Mouse (Mus musculus): ENCODE results near the gene Spam1. TPM values are rescaled to one million over a fixed set of nuclear protein-coding genes. Genes with fewer than 3 reads are reported as not detected.

The Spam1 gene
- total RNA-seq (2021), result not detected
- long read RNA-seq, experiment 1, result 0 reads
- long read RNA-seq, experiment 2, result 0 reads

- no peak for DNase-seq (ENCODE audit: low spot score in 2 of 2)
Measured at GRCm38 (mm10) chr6:24790888-24791287, at the start of gene Spam1. Gene Spam1, plus strand, starts transcription at chr6:24791188.

DNA sequence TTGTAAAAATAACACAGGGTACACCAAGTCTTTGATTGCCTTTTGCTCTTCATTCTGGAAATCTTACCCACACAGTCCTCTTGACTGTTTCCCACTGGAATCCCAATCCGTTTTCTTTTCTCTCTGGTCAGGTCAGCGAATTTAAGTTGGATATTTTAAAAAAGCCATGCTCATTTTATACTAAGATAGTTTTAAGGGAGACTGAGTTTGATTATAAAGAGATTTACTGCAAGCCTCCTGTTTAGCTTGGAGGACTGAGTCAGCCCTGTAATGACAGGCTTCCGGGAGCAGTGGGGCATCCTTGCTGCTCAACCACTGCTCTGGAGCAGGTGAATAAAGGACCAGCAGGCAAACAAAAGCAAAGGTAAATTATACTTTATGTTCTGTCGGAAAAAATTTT is 43.0 kb upstream of the Spam1 start, which contains the start of gene Hyal4:
Gene Hyal4 (plus strand): TSS at position 301 of the 400 bp plus-strand sequence.
- no peak for DNase-seq (ENCODE audit: low spot score in 2 of 2)

- no peak for DNase-seq (ENCODE audit: low spot score in 2 of 2)
Measured at GRCm38 (mm10) chr6:24759281-24759680, 31.7 kb upstream of the Spam1 start.

DNA sequence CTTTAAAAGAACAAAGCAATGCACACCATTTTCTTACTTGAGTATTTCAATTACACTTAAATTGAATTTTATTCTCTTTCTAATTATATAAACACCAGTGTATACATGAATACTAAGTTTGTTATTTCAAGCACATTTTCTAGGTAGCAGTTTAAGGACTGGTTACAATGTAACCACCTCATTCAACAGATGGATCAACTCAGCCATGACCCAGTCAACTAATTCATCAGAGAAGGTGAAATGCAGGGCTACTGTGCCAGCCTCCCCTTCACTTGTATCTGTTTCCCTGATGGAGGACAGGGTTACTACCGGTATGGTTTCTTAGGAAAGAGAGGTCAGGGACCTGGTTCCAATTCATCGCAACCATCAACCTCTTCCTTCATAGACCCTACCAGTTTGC is 24.7 kb upstream of the Spam1 start:
- no peak for DNase-seq (ENCODE audit: low spot score in 2 of 2)

- no peak for DNase-seq (ENCODE audit: low spot score in 2 of 2)
Measured at GRCm38 (mm10) chr6:24779182-24779581, 11.8 kb upstream of the Spam1 start.

- DNase-seq (ENCODE audit: low spot score in 2 of 2), result no peak
Measured at GRCm38 (mm10) chr6:24822070-24822469, 31.1 kb downstream of the Spam1 start.

Other genes starting within 250 kb of the Spam1 start
- gene Lmod2, start 193.4 kb upstream of the Spam1 start, total RNA-seq (2021), result under 1 TPM in 1 of 2 experiments, not detected in 1; 0.38 TPM
- gene Wasl, start 126.2 kb upstream of the Spam1 start, total RNA-seq (2021), result 10 to 100 TPM; 50.4 to 62.3 TPM
- not detected for gene Hyal6, start 57.9 kb upstream of the Spam1 start, total RNA-seq (2021)
- not detected for gene Hyal4, start 42.9 kb upstream of the Spam1 start, total RNA-seq (2021)
- not detected for gene Hyal5, start 66.8 kb downstream of the Spam1 start, total RNA-seq (2021)
- gene Tmem229a, start 165.1 kb downstream of the Spam1 start, total RNA-seq (2021), result under 1 TPM; 0.06 to 0.20 TPM

Measured in adrenal gland, adult 18-20 months (tissue).